Mouse (Mus musculus) stomach, postnatal 0 days (tissue): ENCODE measurements around the gene Camk2g. TPM values are rescaled to one million over a fixed set of nuclear protein-coding genes. Genes with fewer than 3 reads are reported as not detected.

Source experiments
- ATAC-seq: fragments of 200-750 bp; cut with Nextera tagmentation; 2 replicates; pipeline ENCODE4 v1.8.0; 2017; ENCODE audit not compliant: low FRiP score, low TSS enrichment
- DNase-seq: peaks from one replicate; pipeline ENCODE4 v3.0.0-alpha.2; 2016; ENCODE audit warnings: low spot score
- H3K27ac ChIP-seq: fragments of 300-500 bp; sonication (generic); replicated peaks from 2 replicates; pipeline ENCODE4 v1.5.1; 2014; ENCODE audit warnings: mild to moderate bottlenecking, control low read depth
- H3K27me3 ChIP-seq: fragments of 300-500 bp; sonication (generic); 2 replicates; pipeline ENCODE4 v1.6.1; 2014; ENCODE audit warnings: low read length; ENCODE audit not compliant: control insufficient read depth, insufficient read depth
- H3K36me3 ChIP-seq: fragments of 300-500 bp; sonication (generic); 2 replicates; pipeline ENCODE4 v1.6.1; 2014; ENCODE audit warnings: low read length, mixed read lengths; ENCODE audit not compliant: control insufficient read depth, insufficient read depth
- H3K4me1 ChIP-seq: fragments of 300-500 bp; sonication (generic); replicated peaks from 2 replicates; pipeline ENCODE4 v1.6.1; 2014; ENCODE audit warnings: antibody characterized with exemption; ENCODE audit not compliant: control insufficient read depth, insufficient read depth
- H3K4me2 ChIP-seq: fragments of 300-500 bp; sonication (generic); replicated peaks from 2 replicates; pipeline ENCODE4 v1.6.1; 2014; ENCODE audit warnings: low read depth, mild to moderate bottlenecking, control low read depth, moderate library complexity
- H3K4me3 ChIP-seq: fragments of 300-500 bp; sonication (generic); 2 replicates; pipeline ENCODE4 v1.5.1; 2014; ENCODE audit warnings: low read depth, low read length, control low read depth
- H3K9ac ChIP-seq: fragments of 300-500 bp; sonication (generic); 2 replicates; pipeline ENCODE4 v1.6.1; 2014; ENCODE audit warnings: mild to moderate bottlenecking, low read length, control low read depth, mixed read lengths
- H3K9me3 ChIP-seq: fragments of 300-500 bp; sonication (generic); 2 replicates; pipeline ENCODE4 v1.6.1; 2016; ENCODE audit warnings: low read length; ENCODE audit not compliant: control insufficient read depth
- CTCF ChIP-seq: IDR thresholded peaks from 2 replicates; pipeline ENCODE4 v1.5.1; 2016; ENCODE audit warnings: antibody characterized with exemption, low read depth, mild to moderate bottlenecking, moderate library complexity
- EP300 ChIP-seq: optimal IDR thresholded peaks from 2 replicates; pipeline ENCODE3; 2016; ENCODE audit warnings: antibody characterized with exemption
- WGBS: fragments of 180-500 bp; shearing (Covaris S2); extraction: QIAGEN DNeasy Blood & Tissue Kit; methylation state at CpG from one replicate; pipeline ENCODE4 v1.1.7; 2014; 5-methylcytosine and 5-hydroxymethylcytosine counted together
- polyA plus RNA-seq: library from polyadenylated mRNA; unstranded; fragments of >200 nt; fragmentation: Nextera tagmentation; extraction: Ambion mirVana; gene quantifications from 2 replicates; pipeline ENCODE4 v1.2.1, GENCODE M21; 2015

Camk2g gene
- polyA plus RNA-seq, 1 experiment from 2014 or later = 38.6 TPM

- Histone ChIP-seq H3K9me3 (no peaks in the 10 kb centered on the region), H3K9ac (no peak overlapping the region), H3K27ac (no peak overlapping the region), H3K4me3 (no peak overlapping the region), H3K27me3 (no peaks in the 10 kb centered on the region), H3K36me3 (no peaks in the 10 kb centered on the region), H3K4me2 (no peak overlapping the region), H3K4me1 (no peaks in the 10 kb centered on the region)
- WGBS = 89% methylated on average over 3 of the region's 3 CpGs
- DNase-seq (no peak), ATAC-seq (no peak)
- no peak for TF ChIP-seq CTCF
- TF ChIP-seq EP300 = no peak
Observed at GRCm38 (mm10) chr14:20815448-20815847, 21.6 kb upstream of the Camk2g start.

GRCm38 (mm10) chr14:20811779-20812406, 18.0 kb upstream of the Camk2g start:
- no peaks in the 10 kb centered on the region for H3K9me3 ChIP-seq
- H3K4me3 ChIP-seq = no peak overlapping the region
- H3K36me3 ChIP-seq = no peaks in the 10 kb centered on the region
- H3K4me2 ChIP-seq = no peak overlapping the region
- DNase-seq (no peak), ATAC-seq (peak; percentile 59)
- H3K27ac ChIP-seq = 0 out of 2 replicates have a peak overlapping the region, but pooled peaks have one; percentile 49
- H3K27me3 ChIP-seq = no peaks in the 10 kb centered on the region
- 49% methylated on average over 7 of the region's 7 CpGs for WGBS
- TF ChIP-seq EP300 (no peak), CTCF (no peak)
- H3K4me1 ChIP-seq = no peaks in the 10 kb centered on the region
- H3K9ac ChIP-seq = no peak overlapping the region

GRCm38 (mm10) chr14:20811236-20811635, 17.3 kb upstream of the Camk2g start:
- Histone ChIP-seq H3K27me3 (no peaks in the 10 kb centered on the region), H3K4me1 (0 out of 2 replicates have a peak, but pooled peaks cover 2% of the 10 kb centered on the region), H3K36me3 (no peaks in the 10 kb centered on the region), H3K27ac (peak overlapping the region; percentile 49; the same call in 1 of the 2 replicates), H3K9me3 (no peaks in the 10 kb centered on the region), H3K9ac (no peak overlapping the region), H3K4me2 (no peak overlapping the region), H3K4me3 (no peak overlapping the region)
- DNase-seq (no peak), ATAC-seq (no peak)
- TF ChIP-seq EP300 (no peak), CTCF (no peak)
- WGBS = 78% methylated on average over 8 of the region's 8 CpGs

- no peaks in the 10 kb centered on the region for H3K9me3 ChIP-seq
- ATAC-seq (no peak), DNase-seq (no peak)
- no peaks in the 10 kb centered on the region for H3K27me3 ChIP-seq
- no peaks in the 10 kb centered on the region for H3K36me3 ChIP-seq
- no peak overlapping the region for H3K9ac ChIP-seq
- H3K4me3 ChIP-seq = no peak overlapping the region
- H3K27ac ChIP-seq = no peak overlapping the region
- H3K4me2 ChIP-seq = no peak overlapping the region
- peaks cover 12% of the 10 kb centered on the region; the same call in 1 of the 2 replicates for H3K4me1 ChIP-seq
- TF ChIP-seq CTCF (no peak), EP300 (no peak)
Observed at GRCm38 (mm10) chr14:20809820-20810219, 15.9 kb upstream of the Camk2g start.

GRCm38 (mm10) chr14:20809349-20809748, 15.5 kb upstream of the Camk2g start:
- Histone ChIP-seq H3K4me1 (peaks cover 12% of the 10 kb centered on the region; the same call in 1 of the 2 replicates), H3K27me3 (no peaks in the 10 kb centered on the region), H3K4me2 (no peak overlapping the region), H3K4me3 (no peak overlapping the region), H3K27ac (no peak overlapping the region), H3K36me3 (no peaks in the 10 kb centered on the region), H3K9me3 (no peaks in the 10 kb centered on the region), H3K9ac (no peak overlapping the region)
- DNase-seq (no peak), ATAC-seq (no peak)
- no peak for TF ChIP-seq CTCF
- TF ChIP-seq EP300 = no peak
- 88% methylated on average over 4 of the region's 4 CpGs for WGBS

GRCm38 (mm10) chr14:20806116-20806840, 12.4 kb upstream of the Camk2g start:
- TF ChIP-seq EP300 (peak; percentile 61), CTCF (no peak)
- Histone ChIP-seq H3K9ac (no peak overlapping the region), H3K4me2 (no peak overlapping the region; the same call in 1 of the 2 replicates), H3K27me3 (no peaks in the 10 kb centered on the region), H3K4me1 (peaks cover 12% of the 10 kb centered on the region; the same call in 1 of the 2 replicates), H3K27ac (peak overlapping the region; percentile 94), H3K4me3 (no peak overlapping the region), H3K9me3 (no peaks in the 10 kb centered on the region), H3K36me3 (no peaks in the 10 kb centered on the region)
- WGBS = 62% methylated on average over 14 of the region's 14 CpGs
- DNase-seq = no peak
- 0 out of 2 replicates have a peak, but pooled peaks have one; percentile 31 for ATAC-seq
